Mouse (Mus musculus) intestine, embryonic 16.5 days (tissue): Measurements from ENCODE around the gene Tpsab1. TPM values are rescaled to one million over a fixed set of nuclear protein-coding genes. Genes with fewer than 3 reads are reported as not detected.

Experiments
- ATAC-seq: fragments of 200-750 bp; cut with Nextera tagmentation; 2 replicates; pipeline ENCODE4 v1.8.0; 2017; ENCODE audit warnings: moderate TSS enrichment, moderate library complexity
- H3K27ac ChIP-seq: fragments of 300-500 bp; sonication (generic); 2 replicates; pipeline ENCODE4 v1.5.1; 2014; ENCODE audit warnings: mild to moderate bottlenecking, low read length
- H3K27me3 ChIP-seq: fragments of 300-500 bp; sonication (generic); replicated peaks from 2 replicates; pipeline ENCODE4 v1.6.1; 2014; ENCODE audit warnings: low read length, control low read depth, mixed read lengths; ENCODE audit not compliant: control insufficient read depth, insufficient read depth
- H3K36me3 ChIP-seq: fragments of 300-500 bp; sonication (generic); 2 replicates; pipeline ENCODE4 v1.6.1; 2014; ENCODE audit warnings: low read length, control low read depth; ENCODE audit not compliant: control insufficient read depth, insufficient read depth
- H3K4me1 ChIP-seq: fragments of 300-500 bp; sonication (generic); 2 replicates; pipeline ENCODE4 v1.6.1; 2014; ENCODE audit warnings: low read length, control low read depth, mixed read lengths; ENCODE audit not compliant: control insufficient read depth, insufficient read depth
- H3K4me2 ChIP-seq: fragments of 300-500 bp; sonication (generic); 2 replicates; pipeline ENCODE4 v1.6.1; 2014; ENCODE audit warnings: low read depth, low read length, control low read depth
- H3K4me3 ChIP-seq: fragments of 300-500 bp; sonication (generic); 2 replicates; pipeline ENCODE4 v1.5.1; 2014; ENCODE audit warnings: mild to moderate bottlenecking, low read length
- H3K9ac ChIP-seq: fragments of 300-500 bp; sonication (generic); 2 replicates; pipeline ENCODE4 v1.6.1; 2014; ENCODE audit warnings: low read depth, low read length
- H3K9me3 ChIP-seq: fragments of 300-500 bp; sonication (generic); 2 replicates; pipeline ENCODE4 v1.6.1; 2016; ENCODE audit warnings: low read length, control low read depth; ENCODE audit not compliant: control insufficient read depth
- WGBS: fragments of 180-500 bp; shearing (Covaris S2); extraction: QIAGEN DNeasy Blood & Tissue Kit; methylation state at CpG from one replicate; pipeline ENCODE4 v1.1.7; 2014; 5-methylcytosine and 5-hydroxymethylcytosine counted together
- polyA plus RNA-seq: library from polyadenylated mRNA; unstranded; fragments of >200 nt; fragmentation: Nextera tagmentation; extraction: Ambion mirVana; gene quantifications from 2 replicates; pipeline ENCODE4 v1.2.1, GENCODE M21; 2015

The Tpsab1 gene
- polyA plus RNA-seq, 1 experiment from 2014 or later, result 0.22 TPM

DNA sequence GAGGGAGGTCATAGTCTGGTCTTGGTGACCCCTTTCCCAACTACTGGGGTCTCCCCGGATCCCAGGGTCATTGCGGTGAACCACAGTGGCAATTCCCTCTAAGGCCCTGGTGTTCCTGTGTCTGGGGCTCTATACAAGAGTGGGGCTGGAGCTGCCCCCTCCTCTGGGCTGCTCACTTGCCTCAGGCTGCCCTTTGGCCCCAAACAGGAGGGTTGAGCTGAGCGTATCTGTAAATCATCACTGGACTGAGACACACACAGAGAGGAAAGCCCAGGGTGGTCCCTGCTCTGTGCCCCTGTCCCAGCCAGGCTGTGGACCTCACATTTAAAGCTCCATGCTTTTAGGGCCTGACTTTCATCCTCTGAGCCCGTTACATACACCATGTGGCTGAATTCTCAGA, 7.1 kb downstream of the Tpsab1 start:
- no peak for ATAC-seq
- Histone ChIP-seq H3K4me3 (no peak overlapping the region), H3K9ac (no peak overlapping the region), H3K36me3 (no peaks in the 10 kb centered on the region), H3K4me2 (no peak overlapping the region), H3K27ac (no peak overlapping the region), H3K9me3 (no peaks in the 10 kb centered on the region), H3K4me1 (no peaks in the 10 kb centered on the region), H3K27me3 (no peaks in the 10 kb centered on the region)
- 70% methylated on average over 4 of the region's 4 CpGs for WGBS

DNA sequence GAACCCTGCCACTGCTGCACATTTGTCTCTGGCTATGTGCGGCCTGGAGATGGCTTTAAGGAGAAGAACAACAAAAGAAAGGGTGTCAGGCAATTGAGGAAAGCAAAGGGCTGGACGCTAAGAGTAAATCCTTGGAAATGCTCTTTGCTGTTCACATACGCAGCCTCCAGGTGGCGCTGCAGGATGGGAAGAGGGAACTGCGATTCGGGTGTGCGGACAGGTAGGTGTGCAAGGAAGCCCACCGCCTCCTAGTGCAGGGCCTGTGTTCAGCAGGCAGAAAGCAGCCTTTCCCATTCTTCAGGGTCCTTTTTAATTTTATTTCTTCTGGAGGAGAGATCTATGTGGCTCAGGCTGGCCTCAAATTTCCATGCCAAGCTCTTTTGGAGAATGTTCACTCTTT, 11.4 kb downstream of the Tpsab1 start:
- Histone ChIP-seq H3K4me1 (no peaks in the 10 kb centered on the region), H3K36me3 (no peaks in the 10 kb centered on the region), H3K27me3 (no peaks in the 10 kb centered on the region), H3K9me3 (no peaks in the 10 kb centered on the region), H3K9ac (no peak overlapping the region), H3K4me3 (no peak overlapping the region), H3K27ac (no peak overlapping the region), H3K4me2 (no peak overlapping the region)
- WGBS, result 3% methylated on average over 8 of the region's 8 CpGs
- no peak for ATAC-seq

DNA sequence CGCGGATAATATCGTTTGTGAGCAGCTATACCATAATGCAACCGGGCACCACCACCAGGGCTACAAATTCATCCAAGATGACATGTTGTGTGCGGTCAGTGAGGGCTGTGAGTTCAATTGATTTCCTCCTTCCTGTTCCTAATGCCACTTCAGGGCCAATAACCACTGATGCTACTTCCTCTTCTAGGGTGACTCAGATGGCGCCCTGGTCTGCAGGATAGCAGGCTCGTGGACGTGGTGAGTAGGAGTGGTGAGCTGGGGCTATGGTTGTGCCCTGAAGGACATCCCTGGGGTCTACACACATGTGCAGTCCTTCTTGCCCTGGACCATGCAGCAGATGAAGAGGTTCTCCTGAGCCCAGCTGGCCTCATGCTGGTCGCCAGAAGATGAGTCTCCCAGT, 13.0 kb downstream of the Tpsab1 start:
- Histone ChIP-seq H3K4me3 (no peak overlapping the region), H3K9ac (no peak overlapping the region), H3K27ac (no peak overlapping the region), H3K27me3 (no peaks in the 10 kb centered on the region), H3K36me3 (no peaks in the 10 kb centered on the region), H3K4me2 (no peak overlapping the region), H3K4me1 (no peaks in the 10 kb centered on the region), H3K9me3 (no peaks in the 10 kb centered on the region)
- ATAC-seq, result no peak
- 80% methylated on average over 9 of the region's 9 CpGs for WGBS

DNA sequence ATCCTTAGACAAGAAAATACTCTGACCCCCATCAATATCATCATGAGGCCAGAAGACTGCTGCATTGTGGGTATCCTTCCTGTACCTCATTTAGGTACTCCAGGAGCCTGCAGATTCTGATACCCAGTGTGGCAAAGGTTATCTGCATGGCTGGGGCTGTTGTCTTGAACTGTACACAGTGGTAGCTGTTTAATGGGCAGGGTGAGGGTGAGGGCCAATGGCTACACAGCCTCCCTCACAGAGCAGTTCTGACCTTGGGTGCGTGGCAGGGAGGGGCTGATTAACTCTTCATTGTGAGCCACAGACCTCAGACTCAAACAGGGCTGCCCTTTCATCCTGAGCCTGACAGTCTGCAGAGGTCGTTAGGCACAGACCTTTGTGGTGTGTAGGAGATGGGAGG, 22.4 kb downstream of the Tpsab1 start:
- no peaks in the 10 kb centered on the region for H3K4me1 ChIP-seq
- 20% methylated on average over 2 of the region's 2 CpGs for whole genome bisulfite sequencing
- no peaks in the 10 kb centered on the region for H3K27me3 ChIP-seq
- H3K4me3 ChIP-seq, result no peak overlapping the region
- H3K9ac ChIP-seq, result no peak overlapping the region
- H3K27ac ChIP-seq, result no peak overlapping the region
- H3K4me2 ChIP-seq, result no peak overlapping the region
- no peak for ATAC-seq
- no peaks in the 10 kb centered on the region for H3K9me3 ChIP-seq
- H3K36me3 ChIP-seq, result no peaks in the 10 kb centered on the region

- no peaks in the 10 kb centered on the region for H3K27me3 ChIP-seq
- no peak overlapping the region for H3K4me3 ChIP-seq
- H3K27ac ChIP-seq, result no peak overlapping the region
- ATAC-seq, result no peak
- no peaks in the 10 kb centered on the region for H3K4me1 ChIP-seq
- 88% methylated on average over 8 of the region's 8 CpGs for WGBS
- H3K9me3 ChIP-seq, result no peaks in the 10 kb centered on the region
- H3K9ac ChIP-seq, result no peak overlapping the region
- no peaks in the 10 kb centered on the region for H3K36me3 ChIP-seq
- H3K4me2 ChIP-seq, result no peak overlapping the region
These were observed 24.5 kb downstream of the Tpsab1 start for GRCm38 (mm10) chr17:25320819-25321218.

- ATAC-seq, result no peak
- Histone ChIP-seq H3K27me3 (no peaks in the 10 kb centered on the region), H3K4me3 (no peak within 1 kb of the TSS), H3K36me3 (no peaks in the 10 kb centered on the region), H3K9me3 (no peaks in the 10 kb centered on the region), H3K9ac (no peak within 1 kb of the TSS), H3K4me1 (no peaks in the 10 kb centered on the region), H3K4me2 (no peak within 1 kb of the TSS), H3K27ac (no peak within 1 kb of the TSS)
- WGBS, result 69% methylated on average over 5 of the region's 5 CpGs
These were observed 27.0 kb downstream of the Tpsab1 start, which contains the start of gene Prss29 for GRCm38 (mm10) chr17:25318354-25318753. Gene Prss29 (plus strand): TSS chr17:25318654.

DNA sequence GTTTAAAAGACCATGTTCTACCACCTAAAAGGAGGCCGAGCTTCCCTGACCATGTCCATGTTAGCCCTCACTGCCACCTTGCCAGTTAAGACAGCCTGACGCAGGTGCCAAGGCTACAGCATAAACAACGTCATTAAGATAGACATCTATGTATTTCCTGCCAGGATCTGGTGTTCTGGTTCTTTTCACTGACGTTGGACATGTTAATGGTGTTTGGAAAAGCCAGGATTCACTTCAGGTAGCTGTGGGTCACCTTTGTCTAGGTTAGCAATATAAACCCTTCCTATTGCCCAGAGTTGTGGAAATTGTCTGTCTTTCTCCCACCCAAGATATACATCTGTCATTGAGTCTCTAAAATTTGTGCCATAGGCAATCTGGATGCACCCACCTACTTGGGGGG, 37.0 kb downstream of the Tpsab1 start, which contains the start of gene Prss28:
Gene Prss28, plus strand, starts transcription at position 301 of the 400 bp plus-strand sequence.
- Histone ChIP-seq H3K4me3 (no peak within 1 kb of the TSS), H3K4me1 (no peaks in the 10 kb centered on the region), H3K9me3 (no peaks in the 10 kb centered on the region), H3K4me2 (no peak within 1 kb of the TSS), H3K36me3 (no peaks in the 10 kb centered on the region), H3K9ac (no peak within 1 kb of the TSS), H3K27ac (no peak within 1 kb of the TSS), H3K27me3 (no peaks in the 10 kb centered on the region)
- 47% methylated on average over 4 of the region's 4 CpGs for WGBS
- no peak for ATAC-seq

DNA sequence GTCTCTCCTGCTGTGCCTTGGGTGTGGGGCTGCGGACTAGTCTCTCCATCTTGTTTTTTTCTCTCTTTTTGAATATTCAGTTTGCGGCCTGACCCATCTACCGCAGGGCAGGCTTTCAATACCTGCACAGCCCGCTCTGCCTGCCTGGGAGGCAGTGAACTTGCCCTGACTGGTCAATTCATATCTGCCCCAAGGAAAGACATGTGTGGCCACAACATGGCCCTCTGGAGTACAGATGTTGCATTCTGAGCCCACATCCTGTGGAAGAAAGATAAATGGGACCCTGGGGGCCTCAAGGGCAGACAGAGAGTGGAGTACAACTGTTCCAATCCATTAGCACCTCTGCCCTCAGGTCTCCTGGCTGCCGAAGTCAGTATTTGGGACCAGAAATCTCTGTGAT, 47.3 kb downstream of the Tpsab1 start, which contains the start of gene Prss34:
Gene Prss34, plus strand, starts transcription at position 301 of the 400 bp plus-strand sequence.
- WGBS, result 81% methylated on average over 5 of the region's 5 CpGs
- H3K9me3 ChIP-seq, result no peaks in the 10 kb centered on the region
- H3K9ac ChIP-seq, result no peak within 1 kb of the TSS
- no peaks in the 10 kb centered on the region for H3K4me1 ChIP-seq
- H3K4me2 ChIP-seq, result no peak within 1 kb of the TSS
- H3K36me3 ChIP-seq, result no peaks in the 10 kb centered on the region
- no peak within 1 kb of the TSS for H3K4me3 ChIP-seq
- no peaks in the 10 kb centered on the region for H3K27me3 ChIP-seq
- ATAC-seq, result no peak
- H3K27ac ChIP-seq, result no peak within 1 kb of the TSS

GRCm38 (mm10) chr17:25294111-25294510, 51.3 kb downstream of the Tpsab1 start:
- ATAC-seq, result no peak
- Histone ChIP-seq H3K4me2 (no peak overlapping the region), H3K9ac (no peak overlapping the region), H3K36me3 (no peaks in the 10 kb centered on the region), H3K4me3 (no peak overlapping the region), H3K27me3 (no peaks in the 10 kb centered on the region), H3K27ac (no peak overlapping the region), H3K4me1 (no peaks in the 10 kb centered on the region), H3K9me3 (no peaks in the 10 kb centered on the region)
- 70% methylated on average over 1 of the region's 1 CpGs for WGBS

DNA sequence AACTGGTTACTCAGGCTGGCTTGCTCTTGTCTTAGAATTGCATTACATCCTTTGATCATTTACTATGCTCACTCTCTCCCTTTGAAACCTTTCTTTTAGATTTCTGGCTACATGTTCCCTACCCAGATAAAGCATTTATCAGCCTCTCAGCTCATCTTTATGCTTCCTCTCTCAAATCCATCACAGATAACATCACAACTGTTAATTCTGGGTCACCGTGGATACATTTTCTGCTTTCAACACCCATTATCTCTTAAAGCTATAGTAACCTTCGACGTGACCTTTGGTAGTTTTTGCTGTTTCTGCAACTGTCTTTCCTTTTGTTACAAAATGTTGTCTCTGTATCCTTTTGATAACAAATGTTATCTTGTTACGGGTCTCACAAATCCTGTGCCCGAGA, 51.9 kb downstream of the Tpsab1 start:
- H3K36me3 ChIP-seq, result no peaks in the 10 kb centered on the region
- no peak overlapping the region for H3K27ac ChIP-seq
- no peak overlapping the region for H3K4me3 ChIP-seq
- ATAC-seq, result no peak
- H3K9me3 ChIP-seq, result no peaks in the 10 kb centered on the region
- no peaks in the 10 kb centered on the region for H3K4me1 ChIP-seq
- WGBS, result 69% methylated on average over 5 of the region's 5 CpGs
- no peak overlapping the region for H3K4me2 ChIP-seq
- no peak overlapping the region for H3K9ac ChIP-seq
- no peaks in the 10 kb centered on the region for H3K27me3 ChIP-seq
